Mouse (Mus musculus) v-Abl transformed pro-B cells (cell line): ENCODE measurements around the gene Gm11037.
"Not testable (repeated sequence)": the region's sequence is repeated elsewhere in the genome, so short reads cannot be mapped to it uniquely, and the experiment has no call there.

Experiments
- in situ Hi-C, 2 experiments: fragments of 400-800 bp; cut with MboI; formaldehyde crosslinking; loops; one replicate each; pipeline ENCODE4 v1.15.1; 2025; ENCODE audit not compliant: unreplicated experiment in 2 of 2

Gm11037 gene

GRCm38 (mm10) chr2:131132930-131133547 is at the start of gene Gm11037:
Gene Gm11037, plus strand, starts transcription at chr2:131133497.
- in situ Hi-C loops: no loop called here

- in situ Hi-C loops: loop anchor here in 1 of 2 experiments (25.0 kb wide), 1 partner anchor 453 kb away; no protein-coding TSS in a partner anchor
Observed at GRCm38 (mm10) chr2:131084206-131084605, 49.1 kb upstream of the Gm11037 start.

- in situ Hi-C loops: loop anchor here in 1 of 2 experiments (25.0 kb wide), 1 partner anchor 450 kb away; no protein-coding TSS in a partner anchor
Observed at GRCm38 (mm10) chr2:131086667-131087390, 46.5 kb upstream of the Gm11037 start, which contains the start of gene Siglec1. Gene Siglec1, minus strand, starts transcription at chr2:131086765.

GRCm38 (mm10) chr2:131088581-131088980 is 44.7 kb upstream of the Gm11037 start:
- in situ Hi-C loops: loop anchor here in 1 of 2 experiments (25.0 kb wide), 1 partner anchor 449 kb away; no protein-coding TSS in a partner anchor

DNA sequence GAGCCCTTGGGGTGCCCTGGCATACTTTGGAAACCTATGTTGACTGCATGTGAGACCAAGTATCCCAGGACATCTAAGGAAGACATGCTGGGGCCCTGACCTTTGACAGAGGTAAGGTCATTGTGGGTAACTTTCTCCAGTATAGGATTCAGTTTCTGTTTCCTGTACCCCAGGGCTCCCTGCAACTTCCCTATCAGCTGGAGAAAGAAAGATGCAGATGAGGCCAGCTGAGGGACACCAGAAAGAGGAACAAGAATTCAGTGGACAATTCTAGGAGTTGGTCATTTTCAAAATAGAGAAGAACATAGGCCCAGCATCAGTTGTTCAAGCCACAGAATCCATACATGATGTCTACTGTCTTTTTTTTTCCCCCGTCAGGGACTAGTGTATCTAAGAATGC is 43.7 kb upstream of the Gm11037 start:
- in situ Hi-C loops: loop anchor here (5.0 to 25.0 kb wide), 5 partner anchors 58 to 448 kb away; no protein-coding TSS in a partner anchor

- in situ Hi-C loops: loop anchor here (5.0 to 25.0 kb wide), 5 partner anchors 56 to 446 kb away; no protein-coding TSS in a partner anchor
Observed at GRCm38 (mm10) chr2:131090852-131091251, 42.4 kb upstream of the Gm11037 start.

DNA sequence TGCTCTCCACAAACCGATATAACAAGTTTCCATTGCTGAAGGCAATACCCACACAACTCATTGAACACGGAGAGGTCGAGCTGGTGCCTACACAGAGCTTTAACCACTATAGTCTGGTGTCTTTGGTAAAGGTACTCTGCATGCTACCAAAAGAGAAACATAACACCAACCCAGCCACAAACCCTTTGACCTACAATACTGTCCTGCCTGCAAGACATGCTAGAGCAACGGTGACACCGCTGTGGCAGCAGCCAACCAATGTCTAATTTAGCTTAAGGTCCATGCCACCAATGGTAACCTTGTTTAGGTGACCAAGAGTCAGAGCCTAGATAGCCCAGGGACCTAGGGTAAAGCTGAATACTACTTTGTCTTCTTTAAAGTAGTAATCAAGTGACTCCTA is 39.7 kb upstream of the Gm11037 start:
- in situ Hi-C loops: loop anchor here (5.0 to 25.0 kb wide), 5 partner anchors 54 to 444 kb away; no protein-coding TSS in a partner anchor

GRCm38 (mm10) chr2:131094823-131095222 is 38.5 kb upstream of the Gm11037 start:
- in situ Hi-C loops: loop anchor here (5.0 to 25.0 kb wide), 5 partner anchors 52 to 442 kb away; no protein-coding TSS in a partner anchor

DNA sequence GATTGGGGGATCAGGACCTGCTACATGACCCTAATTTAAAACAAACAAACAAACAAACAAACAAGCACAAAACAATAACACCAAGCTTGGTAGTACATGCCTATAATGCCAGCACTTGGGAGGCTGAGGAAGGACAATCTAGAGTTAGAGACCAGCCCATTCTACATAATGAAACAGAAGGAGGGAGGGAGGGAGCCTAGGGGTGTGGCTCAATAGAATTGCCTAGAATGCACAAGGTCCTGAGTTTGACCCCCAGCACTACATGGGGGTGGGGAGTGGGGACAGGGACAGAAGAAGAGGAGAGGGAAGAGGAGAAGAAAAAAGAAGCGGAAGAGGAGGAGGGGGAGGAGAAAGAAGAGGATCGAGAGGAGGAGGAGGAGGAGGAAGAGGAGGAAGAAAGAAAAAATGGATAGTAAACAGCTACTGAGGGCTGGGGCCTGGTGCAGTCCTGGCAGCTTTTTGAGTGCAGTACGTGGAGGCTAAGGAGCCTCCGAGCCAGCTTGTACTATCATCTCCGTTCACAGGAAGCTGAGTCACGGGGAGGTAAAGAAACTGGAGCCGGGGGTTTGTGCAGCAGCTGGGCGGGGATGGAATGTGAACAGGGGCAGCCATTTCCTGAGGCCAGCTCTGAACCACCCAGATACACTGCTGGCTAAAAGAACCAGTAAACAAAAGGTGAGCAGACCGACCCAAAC is 37.0 kb upstream of the Gm11037 start:
- in situ Hi-C loops: loop anchor here (10.0 to 25.0 kb wide), 2 partner anchors 409 to 441 kb away; no protein-coding TSS in a partner anchor

- in situ Hi-C loops: loop anchor here (10.0 to 25.0 kb wide), 2 partner anchors 408 to 440 kb away; no protein-coding TSS in a partner anchor
Observed at GRCm38 (mm10) chr2:131097087-131097486, 36.2 kb upstream of the Gm11037 start.

GRCm38 (mm10) chr2:131101530-131101929 is 31.8 kb upstream of the Gm11037 start:
- in situ Hi-C loops: no loop called here

- in situ Hi-C loops: no loop called here
Observed at GRCm38 (mm10) chr2:131104021-131104420, 29.3 kb upstream of the Gm11037 start.

- in situ Hi-C loops: not testable (repeated sequence)
Observed at GRCm38 (mm10) chr2:131105061-131105460, 28.2 kb upstream of the Gm11037 start.

- in situ Hi-C loops: no loop called here
Observed at GRCm38 (mm10) chr2:131105989-131106388, 27.3 kb upstream of the Gm11037 start.

GRCm38 (mm10) chr2:131118968-131119574 is 14.2 kb upstream of the Gm11037 start:
- in situ Hi-C loops: no loop called here

DNA sequence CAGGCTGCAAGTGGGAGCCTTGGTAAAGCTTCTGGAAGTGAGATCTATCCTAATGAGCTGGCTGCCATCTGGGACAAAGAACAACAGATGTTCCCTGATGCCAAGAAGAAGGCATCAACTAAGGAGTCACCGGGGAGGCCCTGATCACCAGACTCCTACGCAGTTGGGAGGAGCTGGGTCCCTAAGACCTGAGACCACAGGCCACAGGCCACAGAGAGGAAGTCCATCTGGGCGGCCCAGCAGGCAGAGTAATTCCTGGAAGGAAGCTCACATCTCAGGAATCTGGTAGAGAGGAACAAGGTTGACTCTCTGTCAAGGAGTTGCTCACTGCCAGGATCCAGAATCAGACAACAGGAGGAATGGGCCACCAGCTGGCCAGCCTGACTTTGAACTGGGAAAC is 9.1 kb upstream of the Gm11037 start:
- in situ Hi-C loops: no loop called here

GRCm38 (mm10) chr2:131125157-131125963 is 7.9 kb upstream of the Gm11037 start:
- in situ Hi-C loops: no loop called here

DNA sequence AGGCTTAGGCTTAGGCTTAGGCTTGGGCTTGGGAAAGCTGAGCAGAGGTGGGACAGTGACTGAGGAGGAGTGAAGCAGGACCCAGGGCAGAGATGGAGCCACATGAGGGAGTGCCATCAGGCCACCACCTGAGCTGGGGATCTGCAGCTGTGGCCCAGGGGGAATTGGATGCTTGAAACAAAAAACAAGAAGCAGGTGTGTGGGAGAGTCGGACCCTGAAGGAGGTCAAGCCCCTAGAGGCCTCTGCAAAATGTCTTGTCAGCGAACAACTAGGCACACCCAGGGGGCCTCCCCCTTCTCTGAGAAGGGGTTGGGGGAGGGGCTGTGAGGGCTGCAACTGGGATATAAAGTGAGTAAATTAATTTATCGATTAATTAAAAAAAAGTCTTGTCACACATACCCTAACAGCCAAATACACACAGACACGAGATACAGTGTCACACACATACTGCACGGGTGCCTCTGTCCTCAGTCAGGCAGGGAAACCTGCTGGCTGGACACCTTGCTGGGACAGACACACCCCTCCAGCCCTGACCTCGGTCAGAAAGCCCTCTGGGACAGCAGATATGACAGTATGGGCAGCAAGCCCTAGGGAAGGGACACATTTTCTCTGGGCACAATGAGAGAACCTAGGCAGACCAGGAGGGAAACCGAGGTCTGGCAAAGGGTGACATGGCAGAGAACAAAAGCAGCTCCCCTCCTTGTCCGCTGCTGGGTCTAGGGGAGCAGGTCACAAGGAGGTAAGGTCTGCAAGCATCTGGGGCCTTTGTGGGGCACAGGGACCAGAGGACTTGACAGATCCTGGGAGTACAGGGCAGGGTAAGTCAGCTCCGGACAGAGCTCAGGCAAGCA is 7.1 kb upstream of the Gm11037 start:
- in situ Hi-C loops: no loop called here
